Mouse (Mus musculus): ENCODE measurements around the gene Ttll10.

- peak; percentile 24; the same call in 1 of the 2 replicates for TF ChIP-seq POLR2A (IDR thresholded peaks at IDR 0.05; ENCODE audit: borderline replicate concordance, extremely low read depth, low read depth, low read length)
- TF ChIP-seq CTCF (IDR thresholded peaks at IDR 0.05; ENCODE audit: insufficient read depth, low read length), result no peak
These were observed 27.4 kb downstream of the Ttll10 start for GRCm38 (mm10) chr4:156031593-156032391.

All from lung, adult 2 months (tissue).